Mouse (Mus musculus) neural tube, embryonic 15.5 days (tissue): Measurements from ENCODE around the gene Bicc1. TPM values are rescaled to one million over a fixed set of nuclear protein-coding genes. Genes with fewer than 3 reads are reported as not detected.

Experiments used
- ATAC-seq: fragments of 200-750 bp; cut with Nextera tagmentation; 2 replicates; pipeline ENCODE4 v1.8.0; 2017; ENCODE audit warnings: mild to moderate bottlenecking, moderate TSS enrichment, moderate library complexity; ENCODE audit not compliant: low FRiP score
- H3K27ac ChIP-seq: fragments of 300-500 bp; sonication (generic); replicated peaks from 2 replicates; pipeline ENCODE4 v1.5.1; 2015; ENCODE audit warnings: mild to moderate bottlenecking, inconsistent platforms
- H3K27me3 ChIP-seq: fragments of 300-500 bp; sonication (generic); replicated peaks from 2 replicates; pipeline ENCODE4 v1.6.1; 2015; ENCODE audit warnings: inconsistent platforms
- H3K36me3 ChIP-seq: fragments of 300-500 bp; sonication (generic); 2 replicates; pipeline ENCODE4 v1.6.1; 2015; ENCODE audit warnings: inconsistent platforms
- H3K4me1 ChIP-seq: fragments of 300-500 bp; sonication (generic); 2 replicates; pipeline ENCODE4 v1.6.1; 2015; ENCODE audit warnings: inconsistent platforms
- H3K4me2 ChIP-seq: fragments of 300-500 bp; sonication (generic); 2 replicates; pipeline ENCODE4 v1.6.1; 2015; ENCODE audit warnings: inconsistent platforms, mild to moderate bottlenecking, moderate library complexity
- H3K4me3 ChIP-seq: fragments of 300-500 bp; sonication (generic); replicated peaks from 2 replicates; pipeline ENCODE4 v1.5.1; 2015; ENCODE audit warnings: mild to moderate bottlenecking, inconsistent platforms
- H3K9ac ChIP-seq: fragments of 300-500 bp; sonication (generic); replicated peaks from 2 replicates; pipeline ENCODE4 v1.6.1; 2015; ENCODE audit warnings: mild to moderate bottlenecking, inconsistent platforms
- H3K9me3 ChIP-seq: fragments of 300-500 bp; sonication (generic); replicated peaks from 2 replicates; pipeline ENCODE4 v1.6.1; 2016; ENCODE audit warnings: inconsistent platforms
- WGBS: fragments of 180-500 bp; shearing (Covaris S2); methylation state at CpG from one replicate; pipeline ENCODE4 v1.1.7; 2015; ENCODE audit warnings: mixed read lengths; 5-methylcytosine and 5-hydroxymethylcytosine counted together
- polyA plus RNA-seq: library from polyadenylated mRNA; unstranded; fragments of >200 nt; fragmentation: Nextera tagmentation; extraction: Ambion mirVana; gene quantifications from 2 replicates; pipeline ENCODE4 v1.2.1, GENCODE M21; 2015

The Bicc1 gene
- polyA plus RNA-seq = 5.8 and 8.4 TPM in 2 replicates

GRCm38 (mm10) chr10:71159676-71160235 is at the start of gene Bicc1:
Gene Bicc1 (minus strand): TSS chr10:71159700.
- H3K27ac ChIP-seq = no peak within 1 kb of the TSS; the same call in 1 of the 2 replicates
- under 1% methylated on average over 41 of the region's 69 CpGs for WGBS
- peaks cover 10% of the 10 kb centered on the region for H3K27me3 ChIP-seq

DNA sequence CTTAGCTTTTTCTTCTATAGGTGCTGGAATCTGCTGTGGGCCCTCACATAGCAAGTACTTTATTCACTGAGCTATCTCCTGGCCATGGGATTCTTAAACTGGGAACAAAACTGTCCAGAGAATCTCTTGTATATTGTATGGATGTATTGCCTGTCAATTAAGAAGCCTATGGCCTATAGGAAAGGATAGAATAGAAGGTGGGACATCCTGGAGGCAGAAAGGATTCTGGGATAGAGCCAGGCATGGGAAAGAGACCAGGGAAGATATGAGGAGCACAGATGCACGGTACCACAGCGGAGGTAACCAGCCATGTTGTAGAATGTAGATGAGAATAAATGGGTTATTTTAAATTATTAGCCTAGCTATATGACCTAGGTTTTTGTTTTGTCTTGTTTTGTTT is 42.0 kb upstream of the Bicc1 start:
- Histone ChIP-seq H3K27me3 (no peaks in the 10 kb centered on the region), H3K4me1 (peaks cover 4% of the 10 kb centered on the region; the same call in 1 of the 2 replicates), H3K27ac (0 out of 2 replicates have a peak overlapping the region, but pooled peaks have one; percentile 2), H3K4me3 (no peak overlapping the region), H3K9ac (no peak overlapping the region), H3K9me3 (no peaks in the 10 kb centered on the region), H3K36me3 (no peaks in the 10 kb centered on the region), H3K4me2 (no peak overlapping the region)
- WGBS = 96% methylated on average over 2 of the region's 2 CpGs
- ATAC-seq = no peak

More at GRCm38 (mm10) chr10:71159676-71160235, at the start of gene Bicc1:
- Histone ChIP-seq H3K9ac (peak within 1 kb of the TSS; percentile 68), H3K9me3 (no peaks in the 10 kb centered on the region), H3K4me2 (peak within 1 kb of the TSS; percentile 99), H3K4me1 (peaks cover 11% of the 10 kb centered on the region), H3K4me3 (peak within 1 kb of the TSS; percentile 73), H3K36me3 (no peaks in the 10 kb centered on the region)
- ATAC-seq = peak; percentile 92

- Histone ChIP-seq H3K9me3 (no peaks in the 10 kb centered on the region), H3K9ac (no peak overlapping the region), H3K27ac (0 out of 2 replicates have a peak overlapping the region, but pooled peaks have one; percentile 2), H3K4me3 (no peak overlapping the region), H3K36me3 (no peaks in the 10 kb centered on the region), H3K4me1 (peaks cover 4% of the 10 kb centered on the region; the same call in 1 of the 2 replicates), H3K27me3 (no peaks in the 10 kb centered on the region), H3K4me2 (no peak overlapping the region)
- WGBS = 63% methylated on average over 5 of the region's 5 CpGs
- no peak for ATAC-seq
Measured at GRCm38 (mm10) chr10:71200964-71201363, 41.5 kb upstream of the Bicc1 start.

GRCm38 (mm10) chr10:71198676-71199075 is 39.2 kb upstream of the Bicc1 start:
- H3K4me1 ChIP-seq = peaks cover 6% of the 10 kb centered on the region; the same call in 1 of the 2 replicates
- no peak overlapping the region for H3K9ac ChIP-seq
- H3K27me3 ChIP-seq = no peaks in the 10 kb centered on the region
- H3K4me2 ChIP-seq = no peak overlapping the region
- 87% methylated on average over 8 of the region's 8 CpGs for WGBS
- no peaks in the 10 kb centered on the region for H3K9me3 ChIP-seq
- H3K4me3 ChIP-seq = no peak overlapping the region
- H3K27ac ChIP-seq = no peak overlapping the region
- ATAC-seq = no peak
- H3K36me3 ChIP-seq = no peaks in the 10 kb centered on the region

DNA sequence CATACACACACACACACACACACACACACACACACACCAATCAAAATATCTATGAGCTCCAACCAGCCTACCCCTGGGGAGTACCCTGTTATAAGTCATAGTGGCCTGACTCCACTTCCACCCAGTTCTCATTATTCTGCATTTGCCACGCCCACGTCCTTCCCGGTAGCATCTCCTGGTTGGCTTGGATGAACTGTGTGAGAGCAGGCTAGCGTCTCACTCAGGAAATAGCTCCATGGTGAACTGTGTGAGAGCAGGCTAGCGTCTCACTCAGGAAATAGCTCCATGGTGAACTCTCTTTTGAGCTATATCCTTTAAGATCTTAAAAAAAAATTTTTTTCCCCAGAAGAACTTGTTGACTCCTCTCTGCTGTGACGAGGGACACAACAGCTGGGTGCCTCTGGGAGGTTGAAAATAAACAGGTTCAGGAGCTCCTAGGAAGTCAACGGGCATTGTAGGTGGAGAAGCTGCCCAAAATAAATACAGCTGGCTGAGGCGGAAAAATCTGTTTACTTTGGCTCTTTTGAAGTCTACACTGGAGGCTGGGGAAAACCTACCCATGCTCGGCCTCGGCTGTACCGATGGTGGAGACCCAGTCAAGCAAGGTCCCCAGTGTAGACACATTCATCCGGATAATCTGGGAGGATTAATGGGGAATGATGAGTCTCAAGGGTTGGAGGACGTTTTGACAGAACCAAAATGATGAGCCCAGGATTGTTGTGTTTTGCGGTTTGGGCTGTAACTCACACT is 37.7 kb upstream of the Bicc1 start:
- H3K9me3 ChIP-seq = no peaks in the 10 kb centered on the region
- H3K27ac ChIP-seq = no peak overlapping the region
- H3K4me1 ChIP-seq = peaks cover 6% of the 10 kb centered on the region; the same call in 1 of the 2 replicates
- no peak for ATAC-seq
- 76% methylated on average over 14 of the region's 14 CpGs for WGBS
- H3K27me3 ChIP-seq = no peaks in the 10 kb centered on the region
- H3K36me3 ChIP-seq = no peaks in the 10 kb centered on the region
- H3K4me2 ChIP-seq = no peak overlapping the region
- H3K9ac ChIP-seq = no peak overlapping the region
- H3K4me3 ChIP-seq = no peak overlapping the region

GRCm38 (mm10) chr10:71195501-71195900 is 36.0 kb upstream of the Bicc1 start:
- H3K4me2 ChIP-seq = no peak overlapping the region
- no peak overlapping the region for H3K9ac ChIP-seq
- no peak for ATAC-seq
- H3K4me3 ChIP-seq = no peak overlapping the region
- no peak overlapping the region for H3K27ac ChIP-seq
- H3K36me3 ChIP-seq = no peaks in the 10 kb centered on the region
- H3K27me3 ChIP-seq = no peaks in the 10 kb centered on the region
- H3K9me3 ChIP-seq = no peaks in the 10 kb centered on the region
- H3K4me1 ChIP-seq = peaks cover 5% of the 10 kb centered on the region; the same call in 1 of the 2 replicates
- WGBS = 58% methylated on average over 9 of the region's 9 CpGs

GRCm38 (mm10) chr10:71194713-71195112 is 35.2 kb upstream of the Bicc1 start:
- Histone ChIP-seq H3K4me3 (no peak overlapping the region), H3K9ac (no peak overlapping the region), H3K9me3 (no peaks in the 10 kb centered on the region), H3K4me1 (0 out of 2 replicates have a peak, but pooled peaks cover 3% of the 10 kb centered on the region), H3K4me2 (no peak overlapping the region), H3K27me3 (no peaks in the 10 kb centered on the region), H3K27ac (no peak overlapping the region), H3K36me3 (no peaks in the 10 kb centered on the region)
- ATAC-seq = no peak
- 89% methylated on average over 7 of the region's 7 CpGs for WGBS

DNA sequence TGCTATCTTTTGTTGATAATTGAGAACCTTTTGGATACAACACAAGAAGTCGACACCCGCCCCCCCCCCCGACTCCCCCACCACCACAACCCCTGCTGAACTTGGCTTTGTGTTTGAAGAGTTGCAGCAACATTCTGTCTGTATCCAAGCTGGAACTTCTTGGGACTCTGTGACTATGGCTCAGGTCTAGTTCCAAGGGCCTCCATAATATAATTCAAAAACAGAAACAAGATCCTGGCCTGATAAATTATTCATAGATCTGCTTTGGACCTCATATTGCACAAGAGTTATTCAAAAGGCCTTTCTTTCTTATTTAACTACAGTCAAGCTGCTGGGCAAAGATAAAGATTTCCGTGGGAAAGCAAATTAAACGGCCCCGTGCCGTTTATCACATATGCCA is 33.8 kb upstream of the Bicc1 start:
- WGBS = 55% methylated on average over 7 of the region's 7 CpGs
- Histone ChIP-seq H3K27me3 (no peaks in the 10 kb centered on the region), H3K4me1 (0 out of 2 replicates have a peak, but pooled peaks cover 3% of the 10 kb centered on the region), H3K36me3 (no peaks in the 10 kb centered on the region), H3K27ac (no peak overlapping the region), H3K4me2 (no peak overlapping the region), H3K4me3 (no peak overlapping the region), H3K9ac (no peak overlapping the region), H3K9me3 (no peaks in the 10 kb centered on the region)
- ATAC-seq = no peak

- Histone ChIP-seq H3K4me2 (no peak overlapping the region), H3K36me3 (no peaks in the 10 kb centered on the region), H3K4me3 (no peak overlapping the region), H3K9ac (no peak overlapping the region), H3K9me3 (no peaks in the 10 kb centered on the region), H3K27ac (no peak overlapping the region), H3K27me3 (no peaks in the 10 kb centered on the region), H3K4me1 (0 out of 2 replicates have a peak, but pooled peaks cover 3% of the 10 kb centered on the region)
- ATAC-seq = no peak
- WGBS = 76% methylated on average over 11 of the region's 11 CpGs
Measured at GRCm38 (mm10) chr10:71192886-71193285, 33.4 kb upstream of the Bicc1 start.

DNA sequence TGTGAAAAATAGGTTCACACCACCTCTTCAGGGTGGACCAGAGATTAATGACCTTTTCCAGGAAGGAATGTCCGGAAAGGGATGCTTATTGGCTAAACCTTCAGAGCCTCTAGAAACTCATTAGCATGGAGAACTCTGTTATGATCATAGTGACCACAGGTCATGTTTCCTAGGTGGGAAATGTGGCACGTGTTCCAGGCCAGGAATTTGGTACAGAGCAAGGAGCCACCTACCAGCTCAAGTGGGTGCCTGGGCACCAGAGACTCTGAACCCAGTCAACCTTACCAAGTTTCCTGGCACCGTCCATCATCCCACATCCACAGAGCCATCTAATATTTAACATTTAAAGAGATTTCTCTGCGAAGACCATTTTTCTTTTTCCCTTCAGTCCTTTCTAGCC is 29.2 kb upstream of the Bicc1 start:
- no peak overlapping the region for H3K4me2 ChIP-seq
- no peaks in the 10 kb centered on the region for H3K36me3 ChIP-seq
- WGBS = 91% methylated on average over 4 of the region's 4 CpGs

DNA sequence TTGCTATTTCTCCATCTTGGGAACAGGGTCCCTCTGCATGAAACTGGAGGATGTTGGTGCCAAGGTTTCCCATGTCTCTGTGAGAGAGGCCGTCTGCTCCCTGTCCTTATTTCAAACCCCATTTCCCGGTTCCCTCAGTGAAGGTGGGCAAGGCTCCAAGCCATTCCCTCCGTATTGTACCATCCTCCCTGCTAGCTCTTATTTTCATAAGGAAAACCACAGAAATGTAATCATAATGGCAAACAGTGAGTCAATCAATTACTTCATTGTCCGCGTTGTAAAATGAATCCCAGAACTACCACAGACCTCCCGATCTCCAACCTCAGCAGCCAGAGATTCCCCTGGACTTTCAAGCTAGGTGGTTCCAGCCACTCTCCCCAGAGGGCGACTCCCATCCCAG is 25.6 kb upstream of the Bicc1 start:
- H3K4me1 ChIP-seq = no peaks in the 10 kb centered on the region
- no peaks in the 10 kb centered on the region for H3K36me3 ChIP-seq
- 77% methylated on average over 7 of the region's 7 CpGs for WGBS
- H3K27ac ChIP-seq = no peak overlapping the region
- H3K9me3 ChIP-seq = no peaks in the 10 kb centered on the region
- no peak overlapping the region for H3K9ac ChIP-seq
- no peak overlapping the region for H3K4me3 ChIP-seq
- no peak for ATAC-seq
- no peaks in the 10 kb centered on the region for H3K27me3 ChIP-seq
- no peak overlapping the region for H3K4me2 ChIP-seq

More for the DNA sequence above, 29.2 kb upstream of the Bicc1 start:
- no peak for ATAC-seq
- Histone ChIP-seq H3K27me3 (no peaks in the 10 kb centered on the region), H3K27ac (no peak overlapping the region), H3K4me1 (no peaks in the 10 kb centered on the region), H3K4me3 (no peak overlapping the region), H3K9ac (no peak overlapping the region), H3K9me3 (no peaks in the 10 kb centered on the region)
